ENCODE assay signal across 8 mouse cellular contexts in genomic region chr17:63413973-63414580, GRCm38 (mm10).
DNase-seq lines count a peak whose midpoint lies in the region; ATAC-seq and TF ChIP-seq lines count a peak whose summit lies in the region.

No protein-coding gene starts in this region.

- no peak for DNase-seq in heart, adult 2 months
- DNase-seq in 3T3-L1 (ENCODE audit: low read depth, low spot score), result peak; percentile 61
- DNase-seq in heart, postnatal 0 days (ENCODE audit: low spot score), result peak; percentile 61
- no peak for DNase-seq in thymus, postnatal 10 days (ENCODE audit: low spot score in 2 of 2)

- TF ChIP-seq CTCF in heart, adult 2 months (IDR thresholded peaks at IDR 0.05), result peak; percentile 94; the same call in 1 of the 2 replicates
- TF ChIP-seq CTCF in ES-Bruce4 (IDR thresholded peaks at IDR 0.05; ENCODE audit: low read depth, low read length), result peak; percentile 27
- peak; percentile 59 for TF ChIP-seq CTCF in heart, postnatal 0 days (IDR thresholded peaks at IDR 0.05; ENCODE audit: low read depth)

- H3K9me3 ChIP-seq in heart, embryonic 12.5 days (replicated peaks), result 0 out of 2 replicates have a peak, but pooled peaks cover 2% of the 10 kb centered on the region
- no peaks in the 10 kb centered on the region for H3K9me3 ChIP-seq in ES-Bruce4 (replicated peaks; ENCODE audit: control insufficient read depth, insufficient read depth, low read length, poor library complexity, severe bottlenecking)
- H3K9me3 ChIP-seq in heart, postnatal 0 days (replicated peaks; ENCODE audit: control insufficient read depth, low read length), result no peaks in the 10 kb centered on the region
- H3K9me3 ChIP-seq in intestine, embryonic 15.5 days, result no peaks in the 10 kb centered on the region

- no peaks in the 10 kb centered on the region for H3K79me2 ChIP-seq in heart, adult 2 months (replicated peaks; ENCODE audit: control insufficient read depth, insufficient read depth, low read length)

- TF ChIP-seq EP300 in heart, adult 2 months (IDR thresholded peaks at IDR 0.05; ENCODE audit: insufficient read depth, low read depth, low read length), result no peak
- no peak for TF ChIP-seq EP300 in ES-Bruce4 (IDR thresholded peaks at IDR 0.05; ENCODE audit: insufficient read depth, low read depth, low read length)
- TF ChIP-seq EP300 in heart, postnatal 0 days (IDR thresholded peaks at IDR 0.05; ENCODE audit: low read depth), result no peak

- no peaks in the 10 kb centered on the region for H3K36me3 ChIP-seq in heart, adult 2 months (ENCODE audit: control insufficient read depth, insufficient read depth, low read length)
- H3K36me3 ChIP-seq in heart, embryonic 12.5 days, result no peaks in the 10 kb centered on the region
- H3K36me3 ChIP-seq in ES-Bruce4 (ENCODE audit: control insufficient read depth, insufficient read depth, low read length, poor library complexity, severe bottlenecking), result no peaks in the 10 kb centered on the region
- H3K36me3 ChIP-seq in heart, postnatal 0 days (replicated peaks; ENCODE audit: control insufficient read depth, insufficient read depth, low read length), result no peaks in the 10 kb centered on the region
- H3K36me3 ChIP-seq in intestine, embryonic 15.5 days, result no peaks in the 10 kb centered on the region

- no peak overlapping the region for H3K4me3 ChIP-seq in heart, adult 2 months
- H3K4me3 ChIP-seq in heart, embryonic 12.5 days, result no peak overlapping the region
- H3K4me3 ChIP-seq in ES-Bruce4 (ENCODE audit: low read depth, low read length), result no peak overlapping the region
- H3K4me3 ChIP-seq in heart, postnatal 0 days (ENCODE audit: low read depth, low read length), result no peak overlapping the region
- no peak overlapping the region for H3K4me3 ChIP-seq in intestine, embryonic 15.5 days (replicated peaks)

- WGBS in heart, adult 2 months, result 96% methylated on average over 1 of the region's 1 CpGs
- WGBS in heart, embryonic 12.5 days, result 85% methylated on average over 1 of the region's 1 CpGs
- WGBS in heart, postnatal 0 days, result 81% methylated on average over 1 of the region's 1 CpGs
- 94% methylated on average over 1 of the region's 1 CpGs for WGBS in intestine, embryonic 15.5 days

- ATAC-seq in heart, embryonic 12.5 days (ENCODE audit: insufficient number of reproducible peaks, low FRiP score), result no peak
- ATAC-seq in heart, postnatal 0 days (ENCODE audit: insufficient read depth, low read depth), result peak; percentile 53; the same call in 1 of the 2 replicates
- ATAC-seq in intestine, embryonic 15.5 days, result no peak
- no peak; the same call in 1 of the 2 replicates for ATAC-seq in megakaryocyte, adult 5-6 weeks (ENCODE audit: poor library complexity, severe bottlenecking)

- no peak for TF ChIP-seq POLR2A in heart, adult 2 months (IDR thresholded peaks at IDR 0.05; ENCODE audit: insufficient read depth, low read depth, low read length)
- no peak for TF ChIP-seq POLR2A in ES-Bruce4 (IDR thresholded peaks at IDR 0.05; ENCODE audit: insufficient read depth, low read length)

- H3K4me1 ChIP-seq in heart, adult 2 months (ENCODE audit: control insufficient read depth, insufficient read depth, low read length), result no peaks in the 10 kb centered on the region
- no peaks in the 10 kb centered on the region for H3K4me1 ChIP-seq in heart, embryonic 12.5 days (replicated peaks)
- H3K4me1 ChIP-seq in ES-Bruce4 (ENCODE audit: control insufficient read depth, insufficient read depth, low read length), result no peaks in the 10 kb centered on the region
- no peaks in the 10 kb centered on the region for H3K4me1 ChIP-seq in heart, postnatal 0 days (ENCODE audit: control insufficient read depth, insufficient read depth)
- H3K4me1 ChIP-seq in intestine, embryonic 15.5 days (replicated peaks), result 0 out of 2 replicates have a peak, but pooled peaks cover 4% of the 10 kb centered on the region

- H3K27me3 ChIP-seq in heart, adult 2 months (ENCODE audit: control insufficient read depth, insufficient read depth, low read length), result no peaks in the 10 kb centered on the region
- H3K27me3 ChIP-seq in heart, embryonic 12.5 days (replicated peaks), result no peaks in the 10 kb centered on the region
- no peaks in the 10 kb centered on the region for H3K27me3 ChIP-seq in ES-Bruce4 (ENCODE audit: control insufficient read depth, insufficient read depth, low read length, poor library complexity, severe bottlenecking)
- no peaks in the 10 kb centered on the region for H3K27me3 ChIP-seq in heart, postnatal 0 days (ENCODE audit: control insufficient read depth, insufficient read depth, low read length)
- no peaks in the 10 kb centered on the region for H3K27me3 ChIP-seq in intestine, embryonic 15.5 days (replicated peaks)

- H3K4me2 ChIP-seq in heart, embryonic 12.5 days, result no peak overlapping the region
- H3K4me2 ChIP-seq in heart, postnatal 0 days (ENCODE audit: low read depth, low read length), result no peak overlapping the region
- H3K4me2 ChIP-seq in intestine, embryonic 15.5 days (replicated peaks), result no peak overlapping the region

- no peak overlapping the region for H3K9ac ChIP-seq in heart, adult 2 months (ENCODE audit: low read depth, low read length)
- no peak overlapping the region for H3K9ac ChIP-seq in heart, embryonic 12.5 days
- H3K9ac ChIP-seq in ES-Bruce4 (ENCODE audit: low read depth, poor library complexity, severe bottlenecking), result no peak overlapping the region
- no peak overlapping the region for H3K9ac ChIP-seq in heart, postnatal 0 days (replicated peaks; ENCODE audit: low read depth, low read length)
- H3K9ac ChIP-seq in intestine, embryonic 15.5 days, result no peak overlapping the region

- intact Hi-C loops in heart, adult 2 months (cut with DNase I), result loop anchor here (1.0 to 2.0 kb wide), 2 partner anchors 53 to 90 kb away; no protein-coding TSS in a partner anchor

- H3K27ac ChIP-seq in heart, adult 2 months, result no peak overlapping the region
- no peak overlapping the region for H3K27ac ChIP-seq in heart, embryonic 12.5 days (ENCODE audit: poor library complexity, severe bottlenecking)
- no peak overlapping the region; the same call in 1 of the 2 replicates for H3K27ac ChIP-seq in ES-Bruce4 (ENCODE audit: insufficient read depth, low read length)
- H3K27ac ChIP-seq in heart, postnatal 0 days (ENCODE audit: low read depth), result 0 out of 2 replicates have a peak overlapping the region, but pooled peaks have one; percentile 13
- no peak overlapping the region for H3K27ac ChIP-seq in intestine, embryonic 15.5 days

Comparison
In these comparisons a context has a peak if more than half of its experiments do, and no peak if none do; other contexts are left out.
1. DNase-seq: peak in 3T3-L1 (single experiment) and heart, postnatal 0 days (single experiment); none in heart, adult 2 months (0 of 2) and thymus, postnatal 10 days (0 of 2).
2. CTCF ChIP-seq: peak in every context shown above with its lines; median percentile 94 in heart, adult 2 months; 59 in heart, postnatal 0 days; 27 in ES-Bruce4.